Mouse (Mus musculus): ENCODE measurements around the gene Synpr.

The Synpr gene

GRCm38 (mm10) chr14:13284091-13284844 lies at the start of gene Synpr:
Synpr (plus strand) TSS chr14:13284780.
- DNase-seq = peak; percentile 95 to 96

- peak; percentile 71 to 72 for DNase-seq
These were observed 47.7 kb upstream of the Synpr start for GRCm38 (mm10) chr14:13236929-13237328.

- no peak for DNase-seq
These were observed 37.1 kb upstream of the Synpr start for GRCm38 (mm10) chr14:13247431-13247830.

- no peak for DNase-seq
These were observed 35.2 kb upstream of the Synpr start for GRCm38 (mm10) chr14:13249361-13249760.

DNA sequence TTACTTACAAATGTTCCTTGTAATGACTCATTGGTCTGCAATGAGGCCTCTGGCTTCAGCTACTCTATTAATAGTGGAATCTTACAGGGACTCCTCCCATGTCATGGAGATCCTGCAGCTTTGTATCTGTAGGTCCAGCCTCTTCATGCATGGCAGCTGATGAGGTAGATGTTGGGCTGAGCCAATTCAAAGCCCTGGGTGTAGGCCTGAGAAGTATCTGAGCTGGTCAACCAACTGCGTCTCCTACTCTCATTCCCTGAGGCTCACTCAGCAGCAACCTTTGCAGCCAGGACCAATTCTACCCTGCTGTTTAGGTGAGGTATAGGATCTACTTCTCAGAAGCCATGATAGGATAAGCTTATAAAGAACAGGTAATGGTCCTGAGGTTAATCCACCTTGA lies 32.0 kb upstream of the Synpr start:
- no peak for DNase-seq

GRCm38 (mm10) chr14:13254741-13255140 lies 29.8 kb upstream of the Synpr start:
- peak; percentile 55 to 60 for DNase-seq

GRCm38 (mm10) chr14:13262406-13262805 lies 22.2 kb upstream of the Synpr start:
- DNase-seq = no peak

- DNase-seq = peak; percentile 30 to 35
These were observed 18.2 kb upstream of the Synpr start for GRCm38 (mm10) chr14:13266331-13266730.

GRCm38 (mm10) chr14:13267181-13267580 lies 17.4 kb upstream of the Synpr start:
- DNase-seq = peak; percentile 80

DNA sequence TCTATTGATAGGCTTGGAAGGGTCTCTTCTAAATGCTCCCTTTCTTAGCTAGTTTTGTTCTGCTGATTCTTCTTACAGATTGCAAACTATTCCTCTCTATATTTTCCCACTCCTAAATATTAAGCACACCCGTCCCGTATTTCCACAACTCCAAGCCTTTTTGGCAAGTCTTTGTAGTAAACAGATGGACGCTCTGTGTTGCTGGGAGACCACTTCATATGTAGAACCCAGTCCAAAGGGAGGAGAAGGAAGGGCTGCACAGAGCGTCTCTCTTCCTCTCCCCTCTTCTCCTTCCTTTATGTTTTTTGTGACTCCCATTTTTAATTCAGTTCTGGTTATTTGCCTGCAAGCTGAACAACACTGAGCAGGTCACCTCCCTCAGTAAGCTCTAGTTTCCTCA lies 1.4 kb upstream of the Synpr start:
- DNase-seq = peak; percentile 63 to 80

GRCm38 (mm10) chr14:13284845-13285198 lies 242 bp downstream of the Synpr start:
- DNase-seq = no peak

GRCm38 (mm10) chr14:13285341-13286130 lies 956 bp downstream of the Synpr start:
- DNase-seq = peak; percentile 77 to 79

- peak in 1 of 2 experiments; percentile 22 for DNase-seq
These were observed 9.6 kb downstream of the Synpr start for GRCm38 (mm10) chr14:13294200-13294599.

GRCm38 (mm10) chr14:13314323-13314722 lies 29.7 kb downstream of the Synpr start:
- DNase-seq = no peak

DNA sequence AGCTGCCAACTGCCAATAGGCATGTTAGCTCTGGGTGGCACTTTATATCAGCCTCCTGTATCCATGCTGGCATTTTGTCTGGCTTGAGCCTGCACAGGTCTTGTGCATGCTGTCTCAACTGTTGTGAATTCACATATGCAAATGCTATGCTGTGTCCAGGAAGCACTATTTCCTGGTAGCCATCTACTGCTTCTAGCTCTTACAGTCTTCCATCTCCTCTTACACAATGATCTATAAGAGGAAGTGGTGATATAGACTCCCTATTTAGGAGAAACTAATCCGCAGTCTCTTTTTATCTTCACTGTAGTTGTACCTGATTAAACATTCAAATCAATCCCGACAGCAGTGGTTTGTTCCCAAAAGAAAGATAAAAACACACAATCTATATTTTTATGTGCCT lies 43.9 kb downstream of the Synpr start:
- DNase-seq = no peak

DNA sequence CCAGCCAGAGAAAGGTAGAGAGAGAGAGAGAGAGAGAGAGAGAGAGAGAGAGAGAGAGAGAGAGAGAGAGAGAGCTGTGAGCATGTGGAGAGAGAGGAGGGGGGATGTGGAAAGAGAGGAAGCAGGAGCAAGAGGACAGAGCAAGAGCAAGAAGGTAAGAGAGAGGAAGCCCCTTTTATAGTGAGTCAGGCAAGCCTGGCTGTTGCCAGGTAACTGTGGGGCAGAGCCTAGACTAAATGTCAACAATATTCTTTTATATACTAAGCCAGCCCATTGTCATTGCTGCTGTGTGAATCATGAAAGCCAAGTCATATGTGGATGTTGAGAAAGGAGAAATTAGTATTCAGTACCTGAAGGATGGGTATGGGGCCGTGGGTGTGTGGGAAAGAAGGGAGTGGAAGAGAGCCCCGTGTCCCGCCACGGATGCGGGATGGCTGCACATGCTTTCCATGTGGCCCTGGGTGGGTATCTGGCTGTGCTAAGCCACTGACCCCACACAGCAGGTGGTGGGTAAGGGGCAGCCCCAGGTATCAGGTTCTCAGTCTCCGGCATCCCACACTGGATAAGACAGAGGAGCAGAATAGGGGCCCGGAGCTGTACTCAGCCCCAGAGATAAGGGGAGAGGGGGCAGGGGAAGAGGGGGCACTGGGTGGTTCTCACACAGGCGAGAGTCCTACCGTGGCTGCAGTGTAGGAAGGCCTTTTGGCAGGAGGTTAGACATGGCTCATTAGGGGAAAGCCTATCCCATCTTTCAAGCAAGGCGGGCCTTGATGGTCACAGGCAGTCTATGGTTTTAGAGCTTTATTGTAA lies 48.1 kb downstream of the Synpr start:
- DNase-seq = no peak

DNA sequence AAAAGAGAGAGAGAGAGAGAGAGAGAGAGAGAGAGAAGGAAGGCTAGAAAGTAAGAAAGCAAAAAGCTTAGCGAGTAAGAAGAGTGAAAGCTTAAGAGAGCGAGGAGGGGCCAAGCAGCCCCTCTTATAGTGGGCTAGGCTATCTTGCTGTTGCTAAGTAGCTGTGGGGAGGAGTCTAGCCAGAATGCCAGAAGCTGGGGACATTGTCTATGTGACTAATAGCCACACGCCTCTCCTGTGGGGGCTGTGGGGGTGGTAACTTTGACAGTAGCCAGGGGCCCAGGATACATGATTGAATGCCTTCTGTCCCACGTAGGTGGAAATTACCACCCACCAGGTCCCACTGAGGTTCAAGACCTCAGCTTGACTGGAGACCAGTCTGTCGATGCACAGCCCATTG lies 48.8 kb downstream of the Synpr start:
- DNase-seq = no peak

DNA sequence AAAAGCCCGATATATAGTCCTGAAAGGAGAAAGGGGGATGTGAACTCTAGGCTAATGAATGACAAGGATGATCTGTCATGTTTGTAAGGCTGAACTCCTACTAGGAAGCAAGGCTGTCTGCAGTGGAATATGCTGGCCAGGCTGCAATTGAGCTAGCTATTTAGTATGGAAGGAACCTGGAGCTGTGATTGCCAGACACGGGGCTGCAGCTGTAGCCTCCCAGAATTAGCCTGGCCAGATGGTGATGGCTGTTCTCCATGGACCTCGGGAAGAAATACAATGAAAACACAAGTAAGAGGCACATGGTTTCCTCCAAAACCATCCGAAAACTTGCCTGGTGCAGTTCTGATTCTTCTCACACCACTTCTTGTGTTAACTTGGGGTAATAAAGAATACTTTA lies 51.6 kb downstream of the Synpr start:
- DNase-seq = peak in 1 of 2 experiments; percentile 22

DNA sequence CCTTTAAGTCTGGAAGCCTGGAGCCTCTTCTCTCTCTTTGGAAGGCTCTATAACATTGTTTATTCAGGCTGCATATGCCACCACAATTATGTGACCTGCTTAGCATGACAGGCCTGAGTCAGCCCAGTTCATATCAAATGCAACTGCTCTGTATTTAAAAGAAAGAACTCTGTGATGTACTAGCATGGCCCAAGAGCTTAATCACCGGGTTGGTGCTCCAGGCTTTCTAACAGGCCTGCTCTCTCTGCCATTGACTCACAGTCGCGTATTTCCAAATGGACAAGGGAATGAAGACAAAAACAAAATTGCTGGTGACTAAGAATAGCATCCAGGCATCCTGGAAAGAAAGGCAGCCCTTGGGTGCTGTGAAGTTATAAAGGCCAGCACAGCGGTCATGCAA lies 56.1 kb downstream of the Synpr start:
- DNase-seq = no peak

- DNase-seq = peak; percentile 12 to 24
These were observed 59.7 kb downstream of the Synpr start for GRCm38 (mm10) chr14:13344240-13344639.

GRCm38 (mm10) chr14:13349170-13349865 lies 64.7 kb downstream of the Synpr start:
- no peak for DNase-seq

- DNase-seq = peak; percentile 51 to 55
These were observed 69.6 kb downstream of the Synpr start for GRCm38 (mm10) chr14:13354154-13354553.
